Mouse (Mus musculus) neutrophil, adult 83 days (primary cell): ENCODE results near the gene Fam208a. TPM values are rescaled to one million over a fixed set of nuclear protein-coding genes. Genes with fewer than 3 reads are reported as not detected.

Experiments
- total RNA-seq, 2 experiments: library from RNA; stranded (reverse); gene quantifications; one replicate each; pipeline ENCODE4 v1.2.4; 2023

Fam208a gene
- 10 to 100 TPM; 15.0 to 16.6 TPM for total RNA-seq

DNA sequence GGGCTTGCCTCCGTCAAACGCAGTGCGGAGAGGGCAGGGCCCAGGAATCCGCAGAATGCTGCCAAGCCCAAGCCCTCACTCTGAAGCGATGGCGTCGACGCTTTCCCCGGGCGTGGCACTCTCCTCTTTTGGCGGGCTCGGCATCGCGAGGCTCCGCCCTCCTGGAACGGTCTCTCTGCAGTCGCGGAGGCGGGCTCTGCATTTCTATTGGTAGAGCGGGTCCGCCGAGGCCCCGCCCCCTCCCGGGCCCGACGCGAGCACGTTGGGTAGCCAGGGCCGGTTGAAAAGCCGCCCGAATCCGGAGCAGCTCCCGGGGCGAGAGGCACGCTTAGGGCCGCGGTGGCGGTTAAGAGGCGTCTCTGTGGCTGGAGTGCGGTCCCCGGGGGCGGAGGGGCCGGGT is at the start of gene Fam208a:
TSS of gene Fam208a (plus strand) at position 262 of the 400 bp plus-strand sequence.

DNA sequence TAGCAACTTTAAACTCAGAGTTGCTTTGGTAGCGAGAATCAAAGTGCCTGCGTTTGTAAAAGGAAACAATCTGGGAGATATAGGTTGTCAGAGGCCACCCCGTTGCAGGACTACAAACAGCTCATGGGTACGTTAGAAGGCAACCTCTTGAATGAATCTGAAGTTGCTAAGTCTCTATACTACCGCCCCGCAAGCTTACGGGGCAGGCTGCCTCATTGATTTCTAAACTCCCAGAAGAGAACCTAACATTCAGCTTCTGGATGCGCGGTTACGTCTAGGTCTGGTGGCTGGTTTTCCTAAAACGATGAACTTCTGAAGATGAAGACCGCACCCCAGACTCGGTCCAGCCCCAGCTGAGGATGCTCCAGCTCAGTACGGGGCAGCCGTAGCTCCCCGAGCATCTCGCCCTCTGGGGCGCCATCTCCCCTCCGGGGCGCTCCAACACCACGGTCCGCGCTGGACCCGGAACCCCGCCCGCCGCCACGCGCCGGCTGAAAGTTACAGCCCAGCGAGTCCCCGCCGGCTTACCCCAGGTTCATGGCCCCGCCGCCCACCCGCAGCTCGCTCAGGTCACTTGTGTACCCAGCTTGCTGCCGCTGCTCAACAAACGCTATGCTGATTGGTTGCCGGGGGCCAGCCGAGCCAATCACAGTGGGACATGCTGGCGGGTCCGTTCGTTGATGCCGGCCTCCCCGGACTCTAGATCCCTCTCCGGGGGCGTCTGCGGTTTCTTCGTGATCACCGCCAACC is 79.4 kb downstream of the Fam208a start, which contains the start of gene Ccdc66:
TSS of gene Ccdc66 (minus strand) at position 567 of the 750 bp plus-strand sequence.

Other genes starting within 250 kb of the Fam208a start
- gene Ccdc66, start 79.6 kb downstream of the Fam208a start, total RNA-seq = 1 to 10 TPM; 3.6 to 3.8 TPM
- 1 to 10 TPM; 4.7 to 4.9 TPM for gene Erc2, start 193.6 kb downstream of the Fam208a start, total RNA-seq